Mouse (Mus musculus) lung, postnatal 0 days (tissue): ENCODE measurements around the gene Scel. TPM values are rescaled to one million over a fixed set of nuclear protein-coding genes. Genes with fewer than 3 reads are reported as not detected.

Source experiments
- ATAC-seq: fragments of 200-750 bp; cut with Nextera tagmentation; 2 replicates; pipeline ENCODE4 v1.8.0; 2017; ENCODE audit warnings: moderate library complexity
- DNase-seq: peaks from one replicate; pipeline ENCODE4 v3.0.0-alpha.2; 2016; ENCODE audit warnings: low spot score
- H3K27ac ChIP-seq: fragments of 300-500 bp; sonication (generic); 2 replicates; pipeline ENCODE4 v1.5.1; 2014; ENCODE audit warnings: antibody characterized with exemption, mild to moderate bottlenecking, low read length, mixed read lengths
- H3K27me3 ChIP-seq: fragments of 300-500 bp; sonication (generic); replicated peaks from 2 replicates; pipeline ENCODE4 v1.6.1; 2014; ENCODE audit warnings: low read length, mixed read lengths; ENCODE audit not compliant: insufficient read depth
- H3K36me3 ChIP-seq: fragments of 300-500 bp; sonication (generic); 2 replicates; pipeline ENCODE4 v1.6.1; 2014; ENCODE audit warnings: low read length, mixed read lengths; ENCODE audit not compliant: insufficient read depth
- H3K4me1 ChIP-seq: fragments of 300-500 bp; sonication (generic); 2 replicates; pipeline ENCODE4 v1.6.1; 2014; ENCODE audit warnings: antibody characterized with exemption, low read depth, low read length, mixed read lengths; ENCODE audit not compliant: insufficient read depth
- H3K4me2 ChIP-seq: fragments of 300-500 bp; sonication (generic); replicated peaks from 2 replicates; pipeline ENCODE4 v1.6.1; 2014; ENCODE audit warnings: low read depth, mild to moderate bottlenecking, low read length, moderate library complexity, mixed read lengths
- H3K4me3 ChIP-seq: fragments of 300-500 bp; sonication (generic); 2 replicates; pipeline ENCODE4 v1.5.1; 2014; ENCODE audit warnings: low read depth, low read length
- H3K9ac ChIP-seq: fragments of 300-500 bp; sonication (generic); replicated peaks from 2 replicates; pipeline ENCODE4 v1.6.1; 2014; ENCODE audit warnings: low read depth, mild to moderate bottlenecking
- H3K9me3 ChIP-seq: fragments of 300-500 bp; sonication (generic); 2 replicates; pipeline ENCODE4 v1.6.1; 2016; ENCODE audit warnings: low read length, mixed read lengths
- EP300 ChIP-seq: IDR thresholded peaks from 2 replicates; pipeline ENCODE4 v1.6.1; 2016; ENCODE audit warnings: antibody characterized with exemption, mild to moderate bottlenecking, control low read depth
- WGBS: fragments of 180-500 bp; shearing (Covaris S2); extraction: QIAGEN DNeasy Blood & Tissue Kit; methylation state at CpG from one replicate; pipeline ENCODE4 v1.1.7; 2014; 5-methylcytosine and 5-hydroxymethylcytosine counted together
- microRNA-seq: library from miRNA; unstranded; fragments of <30 nt; microRNA quantifications from one replicate; pipeline ENCODE4, GENCODE M21; 2016
- polyA plus RNA-seq: library from polyadenylated mRNA; unstranded; fragments of >200 nt; fragmentation: Nextera tagmentation; extraction: Ambion mirVana; gene quantifications from 2 replicates; pipeline ENCODE4 v1.2.1, GENCODE M21; 2015

Gene Scel
- polyA plus RNA-seq, 1 experiment from 2014 or later = 9.5 TPM

GRCm38 (mm10) chr14:103657876-103658275 is 144.7 kb downstream of the Scel start:
- ATAC-seq (no peak), DNase-seq (no peak)
- Histone ChIP-seq H3K27ac (no peak overlapping the region), H3K27me3 (no peaks in the 10 kb centered on the region), H3K4me3 (no peak overlapping the region), H3K4me1 (no peaks in the 10 kb centered on the region), H3K36me3 (no peaks in the 10 kb centered on the region), H3K9me3 (no peaks in the 10 kb centered on the region), H3K9ac (no peak overlapping the region), H3K4me2 (no peak overlapping the region)
- no peak for TF ChIP-seq EP300
- WGBS = 82% methylated on average over 4 of the region's 4 CpGs

Small RNAs within 50 kb of the gene (microRNA-seq; reads per million reads assigned to microRNA genes)
- gene Gm22877 = not detected

Other genes with a start within 250 kb of the Scel start
- gene Mycbp2, start 166.5 kb upstream of the Scel start, polyA plus RNA-seq = 18.3 and 19.1 TPM in 2 replicates
- 1.4 TPM in 2 replicates for gene Slain1, start 136.9 kb downstream of the Scel start, polyA plus RNA-seq